Mouse (Mus musculus) midbrain, embryonic 15.5 days (tissue): Measurements from ENCODE around the gene Trem1. TPM values are rescaled to one million over a fixed set of nuclear protein-coding genes. Genes with fewer than 3 reads are reported as not detected.

Experiments used
- polyA plus RNA-seq: library from polyadenylated mRNA; unstranded; fragments of >200 nt; fragmentation: Nextera tagmentation; extraction: Ambion mirVana; gene quantifications from 2 replicates; pipeline ENCODE4 v1.2.1, GENCODE M21; 2015

Gene Trem1
- polyA plus RNA-seq, 1 experiment from 2014 or later, result not detected

Other genes starting within 250 kb of the Trem1 start
- not detected in 2 replicates for gene 1700122O11Rik, start 194.5 kb upstream of the Trem1 start, polyA plus RNA-seq
- 0.22 TPM in 1 of 2 replicates, not detected in the other for gene 1700067P10Rik, start 143.4 kb upstream of the Trem1 start, polyA plus RNA-seq
- not detected in 2 replicates for gene 9830107B12Rik, start 86.5 kb upstream of the Trem1 start, polyA plus RNA-seq
- gene A530064D06Rik, start 65.5 kb upstream of the Trem1 start, polyA plus RNA-seq, result not detected in 2 replicates
- not detected in 2 replicates for gene Trem3, start 15.0 kb downstream of the Trem1 start, polyA plus RNA-seq
- gene Treml4, start 31.5 kb downstream of the Trem1 start, polyA plus RNA-seq, result not detected in 2 replicates
- gene Treml2, start 66.7 kb downstream of the Trem1 start, polyA plus RNA-seq, result 0.08 TPM in 1 of 2 replicates, not detected in the other
- gene B430306N03Rik, start 83.4 kb downstream of the Trem1 start, polyA plus RNA-seq, result 0.09 and 0.22 TPM in 2 replicates
- 3.9 and 4.2 TPM in 2 replicates for gene Trem2, start 113.6 kb downstream of the Trem1 start, polyA plus RNA-seq
- 0.41 TPM in 2 replicates for gene Treml1, start 127.1 kb downstream of the Trem1 start, polyA plus RNA-seq
- gene Nfya, start 177.1 kb downstream of the Trem1 start, polyA plus RNA-seq, result 12.2 and 12.3 TPM in 2 replicates
- gene Oard1, start 177.2 kb downstream of the Trem1 start, polyA plus RNA-seq, result 38.3 and 41.3 TPM in 2 replicates
- gene Apobec2, start 200.2 kb downstream of the Trem1 start, polyA plus RNA-seq, result 0.31 and 0.55 TPM in 2 replicates
- gene Tspo2, start 218.8 kb downstream of the Trem1 start, polyA plus RNA-seq, result 1.7 and 2.6 TPM in 2 replicates
- gene Unc5cl, start 222.1 kb downstream of the Trem1 start, polyA plus RNA-seq, result 0.22 and 0.23 TPM in 2 replicates